Mouse (Mus musculus): Measurements from ENCODE around the gene Hif1an.
A peak's percentile ranks its signal among the peaks of the same experiment; 100 is the strongest.

The Hif1an gene

GRCm38 (mm10) chr19:44564006-44564405 lies 1.4 kb downstream of the Hif1an start:
- DNase-seq (ENCODE audit: low read depth), result no peak

- DNase-seq (ENCODE audit: low read depth), result no peak
Measured at GRCm38 (mm10) chr19:44567763-44568162, 5.1 kb downstream of the Hif1an start.

- no peak for DNase-seq (ENCODE audit: low read depth)
Measured at GRCm38 (mm10) chr19:44576275-44576674, 13.6 kb downstream of the Hif1an start.

GRCm38 (mm10) chr19:44578038-44578437 lies 15.4 kb downstream of the Hif1an start:
- DNase-seq (ENCODE audit: low read depth), result peak; percentile 35

GRCm38 (mm10) chr19:44582103-44582502 lies 19.5 kb downstream of the Hif1an start:
- no peak for DNase-seq (ENCODE audit: low read depth)

GRCm38 (mm10) chr19:44582638-44583309 lies 20.1 kb downstream of the Hif1an start:
- DNase-seq (ENCODE audit: low read depth), result peak; percentile 91

- DNase-seq (ENCODE audit: low read depth), result no peak
Measured at GRCm38 (mm10) chr19:44588036-44588435, 25.4 kb downstream of the Hif1an start.

- DNase-seq (ENCODE audit: low read depth), result no peak
Measured at GRCm38 (mm10) chr19:44589591-44590223, 27.1 kb downstream of the Hif1an start.

- DNase-seq (ENCODE audit: low read depth), result no peak
Measured at GRCm38 (mm10) chr19:44590992-44591391, 28.3 kb downstream of the Hif1an start.

- no peak for DNase-seq (ENCODE audit: low read depth)
Measured at GRCm38 (mm10) chr19:44591638-44592037, 29.0 kb downstream of the Hif1an start.

GRCm38 (mm10) chr19:44594180-44594579 lies 31.5 kb downstream of the Hif1an start:
- no peak for DNase-seq (ENCODE audit: low read depth)

GRCm38 (mm10) chr19:44618166-44618565 lies 55.5 kb downstream of the Hif1an start:
- DNase-seq (ENCODE audit: low read depth), result no peak
